Mouse (Mus musculus): ENCODE measurements at regions not wholly inside any gene's neighbourhood (a gene's known extent, or its start where the extent isn't known, plus 50 kb on each side); places are given as distances from the start of the nearest gene placed in this dataset.
"Not testable (repeated sequence)": the region's sequence is repeated elsewhere in the genome, so short reads cannot be mapped to it uniquely, and the experiment has no call there.

DNA sequence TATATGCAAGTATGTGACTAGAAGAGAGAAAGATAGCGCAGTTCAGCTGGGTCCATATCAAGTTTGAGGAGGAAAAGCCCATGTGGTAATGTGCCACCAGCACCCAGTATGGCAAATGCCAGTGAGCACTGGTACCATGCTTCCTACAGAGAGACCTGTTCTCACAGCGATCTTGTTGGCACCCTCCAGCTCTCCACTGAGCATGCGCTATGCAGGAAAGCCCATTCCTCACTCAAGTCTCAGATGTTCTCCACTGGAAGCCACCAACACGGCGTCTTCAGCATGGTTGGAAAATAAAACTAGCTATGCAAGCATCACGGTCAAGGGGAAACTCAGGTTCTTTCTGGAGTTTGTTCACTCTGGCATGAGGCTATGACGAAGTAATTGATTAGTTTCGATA, 567.3 kb upstream of the Gm10131 start:
- Histone ChIP-seq H3K4me3 (no peak overlapping the region), H3K4me2 (no peak overlapping the region), H3K27me3 (no peaks in the 10 kb centered on the region), H3K4me1 (replicated peaks) (peaks cover 12% of the 10 kb centered on the region), H3K9me3 (no peaks in the 10 kb centered on the region), H3K27ac (replicated peaks) (no peak overlapping the region), H3K36me3 (no peaks in the 10 kb centered on the region), H3K9ac (no peak overlapping the region)
- ATAC-seq (ENCODE audit: low FRiP score, low read depth) = no peak
- WGBS = 86% methylated on average over 8 of the region's 8 CpGs

DNA sequence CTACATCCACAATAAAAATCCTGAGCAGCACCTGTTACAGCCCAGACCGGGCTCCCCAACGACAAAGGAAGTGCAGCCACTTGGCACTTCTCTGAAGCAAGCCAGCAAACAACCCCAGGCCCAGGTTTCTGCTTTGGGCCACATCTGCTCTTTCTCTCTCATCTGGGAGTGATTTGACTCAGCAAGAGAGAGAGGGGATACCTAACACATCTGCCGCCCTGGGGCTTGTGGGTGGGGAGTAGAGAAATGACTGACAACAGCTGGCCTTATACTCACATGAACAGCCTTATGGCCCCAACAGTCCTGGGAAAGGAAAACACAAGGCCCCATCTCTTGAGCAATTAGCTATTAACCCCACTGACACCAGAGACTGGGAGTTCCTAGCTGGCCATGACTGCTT, 560.2 kb upstream of the Gm10131 start:
- no peak for ATAC-seq (ENCODE audit: low FRiP score, low read depth)
- Histone ChIP-seq H3K9me3 (no peaks in the 10 kb centered on the region), H3K9ac (no peak overlapping the region), H3K4me2 (no peak overlapping the region), H3K4me3 (no peak overlapping the region), H3K27ac (replicated peaks) (no peak overlapping the region), H3K27me3 (no peaks in the 10 kb centered on the region), H3K4me1 (replicated peaks) (no peaks in the 10 kb centered on the region), H3K36me3 (no peaks in the 10 kb centered on the region)
- whole genome bisulfite sequencing = 58% methylated on average over 3 of the region's 3 CpGs

- H3K4me2 ChIP-seq = no peak overlapping the region
- ATAC-seq (ENCODE audit: low FRiP score, low read depth) = no peak
These were observed 559.6 kb upstream of the Gm10131 start for GRCm38 (mm10) chr8:34670930-34671715.

GRCm38 (mm10) chr8:34669146-34669545, 557.6 kb upstream of the Gm10131 start:
- Histone ChIP-seq H3K9ac (no peak overlapping the region), H3K9me3 (no peaks in the 10 kb centered on the region), H3K36me3 (no peaks in the 10 kb centered on the region), H3K27me3 (no peaks in the 10 kb centered on the region), H3K4me3 (no peak overlapping the region), H3K4me2 (no peak overlapping the region), H3K27ac (replicated peaks) (no peak overlapping the region), H3K4me1 (replicated peaks) (no peaks in the 10 kb centered on the region)
- 91% methylated on average over 3 of the region's 3 CpGs for WGBS
- no peak for ATAC-seq (ENCODE audit: low FRiP score, low read depth)

More at GRCm38 (mm10) chr8:34670930-34671715, 559.6 kb upstream of the Gm10131 start:
- H3K27me3 ChIP-seq = no peaks in the 10 kb centered on the region
- H3K36me3 ChIP-seq = no peaks in the 10 kb centered on the region
- WGBS = 51% methylated on average over 4 of the region's 4 CpGs
- no peak overlapping the region for H3K4me3 ChIP-seq
- H3K9me3 ChIP-seq = no peaks in the 10 kb centered on the region
- H3K4me1 ChIP-seq (replicated peaks) = no peaks in the 10 kb centered on the region
- H3K27ac ChIP-seq (replicated peaks) = no peak overlapping the region
- H3K9ac ChIP-seq = no peak overlapping the region

DNA sequence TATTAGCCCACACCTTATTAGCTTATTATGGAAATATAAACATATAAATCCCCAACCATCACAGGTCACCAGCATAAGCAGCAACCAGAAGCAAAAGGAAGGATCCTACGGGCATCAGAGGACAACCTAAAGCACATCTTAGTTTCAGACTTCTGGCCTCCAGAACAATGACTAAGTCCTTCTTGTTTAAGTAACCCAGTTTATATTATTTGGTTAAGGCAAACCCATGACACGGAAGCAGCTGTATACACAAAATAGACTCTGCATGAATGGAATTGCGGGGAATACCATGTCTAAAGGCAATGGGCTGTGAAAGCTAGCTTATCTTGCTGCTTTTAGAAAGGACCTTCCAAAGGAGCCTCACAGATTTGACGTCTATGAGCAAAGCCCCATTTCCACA, 552.9 kb upstream of the Gm10131 start:
- WGBS = 84% methylated on average over 4 of the region's 4 CpGs
- no peaks in the 10 kb centered on the region for H3K9me3 ChIP-seq
- ATAC-seq (ENCODE audit: low FRiP score, low read depth) = no peak

DNA sequence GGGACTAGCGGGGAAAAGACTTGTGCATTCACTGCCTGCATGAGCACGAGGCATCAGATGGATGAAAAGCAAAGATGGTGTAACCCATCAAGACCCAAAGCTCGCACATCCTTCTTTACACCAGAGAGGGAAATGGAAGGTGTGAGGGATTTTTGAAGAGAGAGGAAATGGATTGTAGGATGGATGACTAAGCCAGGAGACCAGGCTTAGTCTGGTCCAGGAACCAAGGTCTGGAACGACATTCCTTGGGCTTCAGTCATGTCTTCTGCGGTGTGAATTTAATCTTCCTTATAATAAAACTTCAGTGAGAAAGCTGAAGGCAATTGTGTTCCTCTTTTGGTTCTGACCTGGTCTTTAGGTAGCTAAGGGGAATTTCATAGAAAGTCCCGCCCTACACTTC, 551.0 kb upstream of the Gm10131 start:
- Histone ChIP-seq H3K36me3 (no peaks in the 10 kb centered on the region), H3K9ac (no peak overlapping the region), H3K27ac (replicated peaks) (no peak overlapping the region), H3K4me2 (no peak overlapping the region), H3K27me3 (no peaks in the 10 kb centered on the region), H3K4me3 (no peak overlapping the region), H3K9me3 (no peaks in the 10 kb centered on the region), H3K4me1 (replicated peaks) (no peaks in the 10 kb centered on the region)
- no peak for ATAC-seq (ENCODE audit: low FRiP score, low read depth)
- WGBS = 95% methylated on average over 6 of the region's 6 CpGs

More for the DNA sequence above, 552.9 kb upstream of the Gm10131 start:
- Histone ChIP-seq H3K27me3 (no peaks in the 10 kb centered on the region), H3K4me1 (replicated peaks) (no peaks in the 10 kb centered on the region), H3K36me3 (no peaks in the 10 kb centered on the region), H3K27ac (replicated peaks) (no peak overlapping the region), H3K4me3 (no peak overlapping the region), H3K9ac (no peak overlapping the region), H3K4me2 (no peak overlapping the region)

GRCm38 (mm10) chr8:34651750-34652149, 540.2 kb upstream of the Gm10131 start:
- H3K4me1 ChIP-seq (replicated peaks) = no peaks in the 10 kb centered on the region
- H3K4me2 ChIP-seq = no peak overlapping the region
- no peak overlapping the region for H3K9ac ChIP-seq
- H3K4me3 ChIP-seq = no peak overlapping the region
- no peak overlapping the region for H3K27ac ChIP-seq (replicated peaks)
- ATAC-seq (ENCODE audit: low FRiP score, low read depth) = no peak
- no peaks in the 10 kb centered on the region for H3K9me3 ChIP-seq
- H3K27me3 ChIP-seq = no peaks in the 10 kb centered on the region
- 93% methylated on average over 8 of the region's 8 CpGs for WGBS
- H3K36me3 ChIP-seq = no peaks in the 10 kb centered on the region

DNA sequence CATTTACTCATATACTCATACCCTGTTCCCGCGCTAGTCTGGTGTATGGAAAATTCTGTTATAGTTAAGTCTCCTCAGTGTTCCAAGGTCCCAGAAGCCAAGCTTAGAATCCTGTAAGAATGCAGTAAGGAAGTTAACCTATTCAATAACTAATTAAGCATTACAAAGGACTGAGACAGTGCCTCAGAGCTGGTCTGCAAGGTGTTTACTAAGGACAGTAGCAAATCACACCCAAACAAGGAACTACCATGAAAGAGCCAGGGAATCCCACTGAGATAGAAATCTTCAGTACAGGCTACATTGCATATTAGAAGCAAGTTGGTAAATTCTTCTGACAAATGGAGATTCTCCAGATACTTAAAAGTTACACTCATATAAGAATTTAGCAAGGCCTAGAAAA, 516.7 kb upstream of the Gm10131 start:
- not testable (repeated sequence) for H3K27ac ChIP-seq (replicated peaks); H3K4me3 ChIP-seq; H3K9me3 ChIP-seq; H3K27me3 ChIP-seq; H3K4me1 ChIP-seq (replicated peaks); ATAC-seq (ENCODE audit: low FRiP score, low read depth); H3K9ac ChIP-seq; H3K4me2 ChIP-seq; H3K36me3 ChIP-seq
- WGBS = 97% methylated on average over 2 of the region's 2 CpGs

DNA sequence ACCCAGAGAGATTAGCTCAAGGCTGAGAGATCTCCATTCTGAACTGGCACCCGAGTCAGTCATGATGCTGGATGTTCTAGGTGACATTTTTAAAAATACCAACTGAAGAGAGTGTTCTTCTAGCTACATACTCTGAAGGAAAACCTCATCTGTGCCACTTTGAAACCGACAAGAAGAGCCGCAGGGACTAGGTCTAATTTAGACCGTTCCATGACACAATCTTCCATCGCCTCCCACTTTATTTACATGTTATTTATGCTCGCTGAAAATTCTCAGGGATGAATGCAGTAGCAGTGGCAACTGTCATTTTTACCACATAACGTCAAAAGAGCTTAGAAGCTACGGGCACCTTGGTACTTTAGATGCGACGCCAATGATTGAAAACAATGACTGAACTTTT, 514.1 kb upstream of the Gm10131 start:
- H3K27ac ChIP-seq (replicated peaks) = no peak overlapping the region
- no peak for ATAC-seq (ENCODE audit: low FRiP score, low read depth)
- H3K27me3 ChIP-seq = no peaks in the 10 kb centered on the region
- no peak overlapping the region for H3K9ac ChIP-seq
- no peaks in the 10 kb centered on the region for H3K9me3 ChIP-seq
- no peak overlapping the region for H3K4me3 ChIP-seq
- no peaks in the 10 kb centered on the region for H3K36me3 ChIP-seq
- 82% methylated on average over 10 of the region's 10 CpGs for WGBS
- no peaks in the 10 kb centered on the region for H3K4me1 ChIP-seq (replicated peaks)
- H3K4me2 ChIP-seq = no peak overlapping the region

DNA sequence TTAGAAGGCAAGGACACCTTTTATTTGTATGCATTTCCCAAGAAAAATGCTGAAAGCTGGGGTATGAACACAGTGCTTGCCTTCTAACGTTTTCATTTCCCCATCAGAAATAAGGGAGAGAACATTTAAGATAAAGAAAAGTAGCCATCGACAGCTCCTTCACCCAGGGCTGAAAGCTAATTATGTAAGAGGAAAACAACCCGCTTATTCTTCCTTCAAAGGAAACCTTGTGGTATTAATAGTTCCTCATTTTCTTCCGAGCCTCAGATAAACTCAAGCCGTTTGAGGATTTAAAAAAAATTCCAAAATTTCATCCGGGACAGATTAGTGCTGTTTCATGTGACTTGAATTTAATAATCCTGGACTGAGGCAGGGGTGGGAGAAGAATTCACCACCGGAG, 512.2 kb upstream of the Gm10131 start:
- no peaks in the 10 kb centered on the region for H3K36me3 ChIP-seq
- H3K9ac ChIP-seq = no peak overlapping the region
- no peak for ATAC-seq (ENCODE audit: low FRiP score, low read depth)
- no peak overlapping the region for H3K4me2 ChIP-seq
- H3K4me3 ChIP-seq = no peak overlapping the region
- no peak overlapping the region for H3K27ac ChIP-seq (replicated peaks)
- H3K4me1 ChIP-seq (replicated peaks) = no peaks in the 10 kb centered on the region
- no peaks in the 10 kb centered on the region for H3K9me3 ChIP-seq
- H3K27me3 ChIP-seq = no peaks in the 10 kb centered on the region
- WGBS = 73% methylated on average over 7 of the region's 7 CpGs

GRCm38 (mm10) chr8:34622177-34623114, 510.9 kb upstream of the Gm10131 start:
- Histone ChIP-seq H3K4me1 (replicated peaks) (no peaks in the 10 kb centered on the region), H3K9ac (no peak overlapping the region), H3K36me3 (no peaks in the 10 kb centered on the region), H3K9me3 (no peaks in the 10 kb centered on the region), H3K4me2 (no peak overlapping the region), H3K27me3 (no peaks in the 10 kb centered on the region), H3K27ac (replicated peaks) (no peak overlapping the region), H3K4me3 (no peak overlapping the region)
- no peak for ATAC-seq (ENCODE audit: low FRiP score, low read depth)
- 77% methylated on average over 25 of the region's 25 CpGs for WGBS

DNA sequence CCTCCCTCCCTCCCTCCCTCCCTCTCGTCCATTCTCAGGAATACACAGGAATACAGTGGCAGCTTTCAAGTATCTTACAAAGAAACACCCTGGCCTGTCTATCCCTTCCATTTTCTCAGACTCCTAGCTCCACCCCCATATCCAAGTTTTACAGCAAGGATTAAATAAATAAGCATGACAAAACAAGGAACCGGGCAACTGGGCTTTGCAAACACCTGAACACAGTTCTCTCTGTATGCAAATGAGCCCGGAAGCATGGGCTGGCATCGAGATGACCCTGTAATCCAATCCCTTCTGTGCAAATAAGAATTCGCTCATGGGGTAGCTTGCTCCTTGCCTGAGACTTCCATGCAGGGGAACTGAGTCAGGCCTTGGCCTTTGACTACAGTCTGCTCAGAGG, 506.5 kb upstream of the Gm10131 start:
- Histone ChIP-seq H3K27ac (replicated peaks) (no peak overlapping the region), H3K27me3 (no peaks in the 10 kb centered on the region), H3K36me3 (no peaks in the 10 kb centered on the region), H3K9ac (no peak overlapping the region), H3K4me3 (no peak overlapping the region), H3K9me3 (no peaks in the 10 kb centered on the region), H3K4me2 (no peak overlapping the region), H3K4me1 (replicated peaks) (peaks cover 6% of the 10 kb centered on the region; the same call in 1 of the 2 replicates)
- ATAC-seq (ENCODE audit: low FRiP score, low read depth) = no peak
- 51% methylated on average over 4 of the region's 5 CpGs for WGBS
